Mouse (Mus musculus): ENCODE data around the gene Gm21833.

GRCm38 (mm10) chr16:82816615-82817014 lies 11.6 kb upstream of the Gm21833 start:
- TF ChIP-seq CTCF (IDR thresholded peaks at IDR 0.05; ENCODE audit: borderline replicate concordance, extremely low read depth, insufficient read depth, insufficient read length) (no peak), POLR2A (IDR thresholded peaks at IDR 0.05; ENCODE audit: borderline replicate concordance, extremely low read depth, insufficient read depth, insufficient read length, poor library complexity, severe bottlenecking) (no peak)

Data from brain, embryonic 14.5 days (tissue).